Mouse (Mus musculus): ENCODE data around the gene Nxph1. TPM values are rescaled to one million over a fixed set of nuclear protein-coding genes. Genes with fewer than 3 reads are reported as not detected.

Nxph1 gene
- polyA plus RNA-seq, 1 experiment from 2014 or later = not detected

DNA sequence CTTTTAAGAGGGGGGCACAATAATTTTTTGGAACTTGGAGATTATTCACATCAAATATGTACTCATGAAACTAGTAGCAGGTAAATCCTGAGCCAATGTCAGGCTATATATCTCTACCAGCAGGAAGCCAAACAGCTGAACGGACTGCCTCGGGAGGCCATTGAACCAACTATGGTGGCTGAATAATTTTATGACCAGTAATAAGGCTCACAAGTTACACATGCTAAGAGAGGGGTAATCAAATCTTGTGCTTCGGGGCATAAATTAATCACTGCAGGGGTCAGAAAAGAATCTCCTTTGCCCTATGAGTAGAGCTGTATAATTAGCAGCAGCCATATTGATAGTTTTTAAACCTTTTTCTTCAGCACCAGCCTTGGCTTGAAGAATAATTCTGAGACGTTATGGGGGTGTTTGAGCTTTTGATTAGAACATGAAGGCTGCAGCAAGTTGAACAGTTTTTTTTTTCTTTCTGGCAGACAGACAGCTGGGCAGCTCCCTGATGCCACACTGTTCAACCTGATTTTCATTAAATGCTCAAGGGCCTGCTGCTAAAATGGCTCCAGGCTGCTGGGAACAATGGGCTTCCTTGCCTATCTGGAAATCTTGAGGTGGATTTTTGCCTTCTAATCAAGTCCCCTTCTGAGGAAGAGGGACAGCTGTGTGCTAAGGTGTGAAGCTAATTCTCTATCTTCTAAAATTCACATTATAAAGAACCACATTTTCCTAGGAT is 272.7 kb downstream of the Nxph1 start:
- no peak for TF ChIP-seq CTCF (IDR thresholded peaks at IDR 0.05; ENCODE audit: low read depth)
- no peaks in the 10 kb centered on the region for H3K4me1 ChIP-seq (ENCODE audit: insufficient read depth)
- ATAC-seq (ENCODE audit: insufficient read depth) (no peak), DNase-seq (no peak)
- H3K4me2 ChIP-seq = no peak overlapping the region
- no peaks in the 10 kb centered on the region for H3K36me3 ChIP-seq (ENCODE audit: insufficient read depth)
- no peaks in the 10 kb centered on the region for H3K9me3 ChIP-seq (ENCODE audit: low read depth, low read length)
- no peak overlapping the region for H3K9ac ChIP-seq
- no peak overlapping the region for H3K27ac ChIP-seq (ENCODE audit: low read depth)
- no peak overlapping the region for H3K4me3 ChIP-seq (ENCODE audit: low read depth, low read length)
- H3K27me3 ChIP-seq (ENCODE audit: insufficient read depth, low read length) = no peaks in the 10 kb centered on the region
- 72% methylated on average over 4 of the region's 4 CpGs for WGBS

DNA sequence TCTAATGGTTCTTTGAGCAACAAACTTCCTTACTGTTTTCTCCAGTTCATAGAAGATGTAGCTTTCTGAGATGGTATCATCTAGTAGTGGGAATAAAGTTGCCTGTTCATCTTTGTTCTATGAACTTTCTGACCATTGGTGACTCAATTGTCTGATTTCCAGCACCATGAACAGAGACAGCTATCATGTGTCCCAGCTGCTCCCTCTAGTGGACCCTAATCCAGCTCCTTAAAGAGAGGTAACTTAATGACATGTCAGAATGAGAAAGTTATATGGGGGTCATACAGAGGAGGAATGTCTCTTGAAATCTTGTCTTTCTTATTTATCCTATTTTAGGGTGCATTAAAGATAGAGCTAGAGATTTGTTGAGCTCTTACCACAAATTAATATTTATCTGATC is 286.6 kb downstream of the Nxph1 start:
- Histone ChIP-seq H3K4me1 (ENCODE audit: insufficient read depth) (no peaks in the 10 kb centered on the region), H3K27me3 (ENCODE audit: insufficient read depth, low read length) (no peaks in the 10 kb centered on the region), H3K9me3 (ENCODE audit: low read depth, low read length) (no peaks in the 10 kb centered on the region), H3K9ac (no peak overlapping the region), H3K4me2 (no peak overlapping the region), H3K36me3 (ENCODE audit: insufficient read depth) (no peaks in the 10 kb centered on the region), H3K27ac (ENCODE audit: low read depth) (no peak overlapping the region), H3K4me3 (ENCODE audit: low read depth, low read length) (no peak overlapping the region)
- peak; percentile 59 for DNase-seq
- ATAC-seq (ENCODE audit: insufficient read depth) = no peak
- TF ChIP-seq CTCF (IDR thresholded peaks at IDR 0.05; ENCODE audit: low read depth) = peak; percentile 55

- no peak overlapping the region for H3K9ac ChIP-seq
- no peaks in the 10 kb centered on the region for H3K36me3 ChIP-seq (ENCODE audit: insufficient read depth)
- no peak for TF ChIP-seq CTCF (IDR thresholded peaks at IDR 0.05; ENCODE audit: low read depth)
- H3K9me3 ChIP-seq (ENCODE audit: low read depth, low read length) = no peaks in the 10 kb centered on the region
- no peaks in the 10 kb centered on the region for H3K27me3 ChIP-seq (ENCODE audit: insufficient read depth, low read length)
- ATAC-seq (ENCODE audit: insufficient read depth) (no peak), DNase-seq (no peak)
- H3K4me1 ChIP-seq (ENCODE audit: insufficient read depth) = no peaks in the 10 kb centered on the region
- H3K4me3 ChIP-seq (ENCODE audit: low read depth, low read length) = no peak overlapping the region
- no peak overlapping the region for H3K4me2 ChIP-seq
- WGBS = 66% methylated on average over 1 of the region's 1 CpGs
- H3K27ac ChIP-seq (ENCODE audit: low read depth) = no peak overlapping the region
Measured at GRCm38 (mm10) chr6:9267998-9268397, 319.8 kb downstream of the Nxph1 start.

Other genes with a start within 250 kb of the Nxph1 start
- gene Ica1, start 169.9 kb upstream of the Nxph1 start, polyA plus RNA-seq (2014; fragmentation: Nextera tagmentation; extraction: Ambion mirVana) = 35.4 and 40.8 TPM in 2 replicates